Mouse (Mus musculus) kidney, postnatal 0 days (tissue): ENCODE results near the gene Hist2h2bb. TPM values are rescaled to one million over a fixed set of nuclear protein-coding genes. Genes with fewer than 3 reads are reported as not detected.
"Not testable (repeated sequence)": the region's sequence is repeated elsewhere in the genome, so short reads cannot be mapped to it uniquely, and the experiment has no call there.

Experiments used
- ATAC-seq: fragments of 200-750 bp; cut with Nextera tagmentation; replicated peaks from 2 replicates; pipeline ENCODE4 v1.8.0; 2017; ENCODE audit warnings: low read depth, moderate number of reproducible peaks, moderate TSS enrichment, moderate library complexity; ENCODE audit not compliant: low FRiP score
- DNase-seq: peaks from one replicate; pipeline ENCODE4 v3.0.0-alpha.2; 2016; ENCODE audit warnings: low spot score
- H3K27ac ChIP-seq: fragments of 300-500 bp; sonication (generic); 2 replicates; pipeline ENCODE4 v1.5.1; 2014; ENCODE audit warnings: mild to moderate bottlenecking
- H3K27me3 ChIP-seq: fragments of 300-500 bp; sonication (generic); 2 replicates; pipeline ENCODE4 v1.6.1; 2014; ENCODE audit warnings: low read length, mixed read lengths; ENCODE audit not compliant: insufficient read depth
- H3K36me3 ChIP-seq: fragments of 300-500 bp; sonication (generic); 2 replicates; pipeline ENCODE4 v1.6.1; 2014; ENCODE audit warnings: low read length, mixed read lengths; ENCODE audit not compliant: insufficient read depth
- H3K4me1 ChIP-seq: fragments of 300-500 bp; sonication (generic); replicated peaks from 2 replicates; pipeline ENCODE4 v1.6.1; 2014; ENCODE audit warnings: antibody characterized with exemption, low read length, mixed read lengths; ENCODE audit not compliant: insufficient read depth
- H3K4me2 ChIP-seq: fragments of 300-500 bp; sonication (generic); 2 replicates; pipeline ENCODE4 v1.6.1; 2014; ENCODE audit warnings: mild to moderate bottlenecking, low read length, moderate library complexity, mixed read lengths
- H3K4me3 ChIP-seq: fragments of 300-500 bp; sonication (generic); replicated peaks from 2 replicates; pipeline ENCODE4 v1.5.1; 2014; ENCODE audit warnings: low read depth, low read length
- H3K9ac ChIP-seq: fragments of 300-500 bp; sonication (generic); 2 replicates; pipeline ENCODE4 v1.6.1; 2014; ENCODE audit warnings: low read depth, low read length
- H3K9me3 ChIP-seq: fragments of 300-500 bp; sonication (generic); replicated peaks from 2 replicates; pipeline ENCODE4 v1.6.1; 2016; ENCODE audit warnings: low read length, inconsistent platforms, mixed read lengths
- CTCF ChIP-seq: IDR thresholded peaks from 2 replicates; pipeline ENCODE4 v1.5.1; 2016; ENCODE audit warnings: antibody characterized with exemption, low read depth, mild to moderate bottlenecking, moderate library complexity
- WGBS: fragments of 180-500 bp; shearing (Covaris S2); extraction: QIAGEN DNeasy Blood & Tissue Kit; methylation state at CpG from one replicate; pipeline ENCODE4 v1.1.7; 2014; 5-methylcytosine and 5-hydroxymethylcytosine counted together
- polyA plus RNA-seq: library from polyadenylated mRNA; unstranded; fragments of >200 nt; fragmentation: Nextera tagmentation; extraction: Ambion mirVana; gene quantifications from 2 replicates; pipeline ENCODE4 v1.2.1, GENCODE M21; 2015

Gene Hist2h2bb
- 4.9 and 5.4 TPM in 2 replicates for polyA plus RNA-seq

DNA sequence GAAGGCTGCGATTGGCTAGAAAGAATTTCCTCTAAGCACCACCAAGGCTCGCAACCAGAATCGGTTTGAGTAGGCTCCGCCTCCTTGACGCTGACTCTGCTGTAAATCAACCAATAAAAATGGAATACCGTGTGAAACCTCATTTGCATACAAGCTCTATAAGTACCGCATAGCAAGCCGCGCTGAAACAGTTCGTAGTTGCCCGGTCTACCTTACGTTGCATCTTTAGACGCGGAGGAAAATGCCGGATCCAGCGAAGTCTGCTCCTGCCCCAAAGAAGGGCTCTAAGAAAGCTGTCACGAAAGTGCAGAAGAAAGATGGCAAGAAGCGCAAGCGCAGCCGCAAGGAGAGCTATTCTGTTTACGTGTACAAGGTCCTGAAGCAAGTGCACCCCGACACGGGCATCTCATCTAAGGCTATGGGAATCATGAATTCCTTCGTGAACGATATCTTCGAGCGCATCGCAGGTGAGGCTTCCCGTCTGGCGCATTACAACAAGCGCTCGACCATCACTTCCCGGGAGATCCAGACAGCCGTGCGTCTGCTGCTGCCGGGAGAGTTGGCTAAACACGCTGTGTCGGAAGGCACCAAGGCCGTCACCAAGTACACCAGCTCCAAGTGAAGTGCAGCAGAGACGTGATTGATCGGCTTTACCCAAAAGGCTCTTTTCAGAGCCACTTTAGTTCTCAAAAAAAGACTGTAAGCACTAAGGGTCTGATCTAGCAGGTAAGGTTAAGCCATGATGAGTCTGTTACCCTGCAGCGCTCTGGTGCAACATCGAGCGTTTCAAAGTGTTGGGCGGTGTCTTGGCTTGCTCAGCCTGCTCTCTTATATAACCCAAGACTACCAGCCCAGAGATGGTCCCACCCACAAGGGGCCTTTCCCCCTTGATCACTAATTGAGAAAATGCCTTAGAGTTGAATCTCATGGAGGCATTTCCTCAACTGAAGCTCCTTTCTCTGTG is at the start of gene Hist2h2bb:
Hist2h2bb (plus strand) TSS at position 242 of the 964 bp plus-strand sequence.
- no peaks in the 10 kb centered on the region for H3K9me3 ChIP-seq
- H3K27ac ChIP-seq: peak within 1 kb of the TSS; percentile 93
- no peaks in the 10 kb centered on the region for H3K36me3 ChIP-seq
- DNase-seq (peak; percentile 99), ATAC-seq (peak; percentile 95)
- H3K9ac ChIP-seq: peak within 1 kb of the TSS; percentile 64
- H3K4me1 ChIP-seq: peaks cover 6% of the 10 kb centered on the region
- WGBS: under 1% methylated on average over 45 of the region's 45 CpGs
- H3K27me3 ChIP-seq: no peaks in the 10 kb centered on the region
- H3K4me3 ChIP-seq: peak within 1 kb of the TSS; percentile 54
- TF ChIP-seq CTCF: no peak
- peak within 1 kb of the TSS; percentile 85 for H3K4me2 ChIP-seq

DNA sequence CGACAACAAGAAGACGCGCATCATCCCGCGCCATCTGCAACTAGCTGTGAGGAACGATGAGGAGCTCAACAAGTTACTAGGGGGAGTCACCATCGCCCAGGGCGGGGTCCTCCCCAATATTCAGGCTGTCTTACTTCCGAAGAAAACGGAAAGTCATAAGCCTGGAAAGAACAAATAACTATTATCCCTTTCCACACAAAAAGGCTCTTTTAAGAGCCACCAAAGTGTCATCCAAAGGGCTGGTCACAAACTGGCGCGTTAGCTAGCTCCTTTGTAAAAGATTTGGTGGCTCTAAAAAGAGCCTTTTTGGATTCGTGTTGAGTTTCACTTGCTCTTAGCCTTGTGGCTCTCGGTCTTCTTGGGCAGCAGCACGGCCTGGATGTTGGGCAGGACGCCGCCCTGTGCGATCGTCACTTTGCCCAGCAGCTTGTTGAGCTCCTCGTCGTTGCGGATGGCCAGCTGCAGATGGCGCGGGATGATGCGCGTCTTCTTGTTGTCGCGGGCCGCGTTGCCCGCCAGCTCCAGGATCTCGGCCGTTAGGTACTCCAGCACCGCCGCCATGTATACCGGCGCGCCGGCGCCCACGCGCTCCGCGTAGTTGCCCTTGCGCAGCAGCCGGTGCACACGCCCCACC is 49.3 kb upstream of the Hist2h2bb start:
- not testable (repeated sequence) for H3K9me3 ChIP-seq, H3K36me3 ChIP-seq, ATAC-seq, H3K27me3 ChIP-seq
- Histone ChIP-seq H3K4me3 (peak overlapping the region; percentile 69), H3K9ac (peak overlapping the region; percentile 82), H3K27ac (peak overlapping the region; percentile 99), H3K4me1 (peaks cover 26% of the 10 kb centered on the region), H3K4me2 (peak overlapping the region; percentile 60)
- under 1% methylated on average over 26 of the region's 47 CpGs for WGBS
- peak; percentile 41 for DNase-seq

DNA sequence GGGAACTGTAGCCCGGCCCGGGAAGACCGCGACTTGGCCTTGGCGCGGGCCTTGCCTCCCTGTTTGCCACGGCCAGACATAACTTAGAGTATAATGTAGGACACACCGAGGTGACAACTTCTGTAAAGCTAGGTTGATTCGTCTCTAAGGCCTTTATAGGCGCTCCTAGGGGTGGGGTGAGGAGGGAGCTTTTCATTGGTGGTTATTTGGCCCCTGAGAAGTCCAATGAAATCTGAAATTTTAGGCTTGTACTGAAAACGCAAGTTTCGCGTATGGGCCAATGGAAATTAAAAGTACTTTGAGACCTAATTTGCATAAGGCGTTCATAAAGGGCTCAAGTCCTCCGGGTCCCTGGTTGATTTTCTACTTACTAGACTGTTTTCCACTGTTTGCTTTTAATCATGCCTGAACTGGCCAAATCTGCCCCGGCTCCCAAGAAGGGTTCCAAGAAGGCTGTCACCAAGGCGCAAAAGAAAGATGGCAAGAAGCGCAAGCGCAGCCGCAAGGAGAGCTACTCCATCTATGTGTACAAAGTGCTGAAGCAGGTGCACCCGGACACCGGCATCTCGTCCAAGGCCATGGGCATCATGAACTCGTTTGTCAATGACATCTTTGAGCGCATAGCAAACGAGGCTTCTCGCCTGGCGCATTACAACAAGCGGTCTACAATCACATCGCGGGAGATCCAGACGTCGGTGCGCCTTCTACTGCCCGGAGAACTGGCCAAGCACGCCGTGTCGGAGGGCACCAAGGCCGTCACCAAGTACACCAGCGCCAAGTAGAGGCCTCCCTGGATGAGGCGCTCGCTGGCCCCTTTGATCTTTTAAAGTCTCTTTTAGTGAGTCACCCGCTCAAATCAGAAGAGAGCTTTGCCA is 48.5 kb upstream of the Hist2h2bb start, which contains the start of the genes Hist2h2ac and Hist2h2be:
Hist2h2ac (minus strand) TSS at position 116 of the 875 bp plus-strand sequence.
Hist2h2be (plus strand) TSS at position 355 of the 875 bp plus-strand sequence.
- no peaks in the 10 kb centered on the region for H3K9me3 ChIP-seq
- DNase-seq: peak; percentile 98
- peak within 1 kb of the TSS; percentile 69 for H3K4me3 ChIP-seq
- peak within 1 kb of the TSS; percentile 60 for H3K4me2 ChIP-seq
- peaks cover 33% of the 10 kb centered on the region for H3K4me1 ChIP-seq
- WGBS: under 1% methylated on average over 43 of the region's 43 CpGs
- H3K9ac ChIP-seq: peak within 1 kb of the TSS; percentile 82
- H3K36me3 ChIP-seq: no peaks in the 10 kb centered on the region
- H3K27ac ChIP-seq: peak within 1 kb of the TSS; percentile 99
- H3K27me3 ChIP-seq: no peaks in the 10 kb centered on the region
- peak; percentile 91 for ATAC-seq
- no peak for TF ChIP-seq CTCF

DNA sequence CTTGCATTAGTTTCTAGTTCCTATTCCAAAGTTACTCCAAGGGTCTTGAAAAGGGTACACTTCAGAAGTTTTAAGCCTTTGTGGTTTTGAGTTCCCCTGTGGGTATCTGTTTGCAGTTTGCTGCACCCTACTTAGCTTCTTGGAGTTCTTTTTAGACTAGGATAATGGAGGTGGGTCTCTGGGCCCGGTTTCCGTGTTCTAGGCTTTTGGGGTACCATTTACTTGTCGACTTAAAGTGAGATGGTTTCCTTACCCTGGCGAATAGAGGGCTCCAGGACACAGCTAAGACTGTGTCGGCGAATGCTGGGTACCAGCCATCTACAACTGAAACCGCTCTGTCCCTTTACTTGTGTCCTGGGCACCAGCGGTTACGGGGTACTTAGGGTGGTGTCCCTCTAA is 47.9 kb upstream of the Hist2h2bb start:
- Histone ChIP-seq H3K4me1 (peaks cover 33% of the 10 kb centered on the region), H3K36me3 (no peaks in the 10 kb centered on the region), H3K9ac (peak overlapping the region; percentile 53), H3K9me3 (no peaks in the 10 kb centered on the region), H3K4me3 (peak overlapping the region; percentile 69), H3K27ac (peak overlapping the region; percentile 99), H3K4me2 (peak overlapping the region; percentile 60), H3K27me3 (no peaks in the 10 kb centered on the region)
- WGBS: 9% methylated on average over 9 of the region's 9 CpGs
- ATAC-seq: no peak
- TF ChIP-seq CTCF: no peak
- no peak for DNase-seq

DNA sequence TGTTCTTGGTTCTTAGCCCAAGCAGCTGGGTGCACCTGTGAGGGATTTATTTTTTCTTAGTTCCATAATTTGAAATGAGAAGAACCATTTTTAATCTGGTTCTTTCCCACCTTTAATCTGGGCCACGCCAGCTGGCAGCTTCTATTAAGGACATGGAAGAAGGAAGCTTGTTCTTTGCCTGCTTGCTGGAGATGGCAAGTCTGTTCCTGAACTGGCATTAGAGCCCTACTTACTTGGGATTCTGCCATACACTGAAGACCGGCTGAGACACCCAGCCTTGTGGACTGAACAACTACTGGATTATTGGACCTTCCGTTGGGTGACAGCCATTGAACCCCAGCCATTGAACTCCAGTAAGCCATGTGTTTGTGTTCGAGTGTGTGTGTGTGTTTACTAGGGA is 46.8 kb upstream of the Hist2h2bb start:
- Histone ChIP-seq H3K27me3 (no peaks in the 10 kb centered on the region), H3K27ac (no peak overlapping the region), H3K9ac (no peak overlapping the region), H3K36me3 (no peaks in the 10 kb centered on the region), H3K4me3 (no peak overlapping the region), H3K4me1 (peaks cover 33% of the 10 kb centered on the region), H3K9me3 (no peaks in the 10 kb centered on the region), H3K4me2 (peak overlapping the region; percentile 60)
- WGBS: 87% methylated on average over 4 of the region's 4 CpGs
- no peak for ATAC-seq
- no peak for TF ChIP-seq CTCF
- no peak for DNase-seq
